Mouse (Mus musculus): ENCODE data around the gene Syncrip. TPM values are rescaled to one million over a fixed set of nuclear protein-coding genes. Genes with fewer than 3 reads are reported as not detected.
"Not testable (repeated sequence)": the region's sequence is repeated elsewhere in the genome, so short reads cannot be mapped to it uniquely, and the experiment has no call there.

Gene Syncrip
- 60.2 and 72.3 TPM in 2 replicates for polyA plus RNA-seq (2015; fragmentation: Nextera tagmentation; extraction: Ambion mirVana)

DNA sequence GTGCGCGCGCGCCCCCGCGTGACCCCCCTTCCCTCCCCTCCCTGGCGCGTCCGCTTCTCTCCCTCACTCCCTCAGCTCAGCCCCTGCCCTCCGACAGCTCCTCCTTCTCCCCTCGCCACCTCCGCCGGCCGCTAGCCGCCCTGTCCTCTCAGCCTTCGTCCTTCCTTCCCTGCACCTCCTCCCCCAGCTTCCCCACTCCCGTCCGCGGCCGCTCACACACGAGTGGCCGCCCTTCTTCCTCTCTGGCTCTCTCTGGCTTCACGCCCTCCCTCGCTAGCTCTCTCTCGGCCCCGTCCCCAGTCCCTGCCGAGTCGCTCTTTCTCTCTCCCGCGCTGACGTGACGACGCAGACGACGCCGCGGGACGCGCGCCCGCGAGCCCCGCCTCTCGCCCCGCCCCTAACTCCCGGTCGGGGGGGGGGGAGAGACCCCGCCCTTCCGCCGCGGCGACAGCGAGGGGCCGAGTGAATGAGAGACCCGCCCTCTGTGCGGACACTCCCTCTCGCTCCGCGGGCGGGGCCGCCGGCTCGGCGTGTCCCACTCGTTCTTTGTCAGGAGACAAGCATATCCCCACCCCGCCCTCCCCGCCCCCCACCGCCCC is at the start of gene Syncrip:
Syncrip (minus strand) TSS at position 345 of the 599 bp plus-strand sequence.
- WGBS, result under 1% methylated on average over 38 of the region's 68 CpGs
- ATAC-seq, result peak; percentile 95
- Histone ChIP-seq H3K27ac (ENCODE audit: low read length) (peak within 1 kb of the TSS; percentile 98), H3K9ac (ENCODE audit: low read depth, low read length) (peak within 1 kb of the TSS; percentile 93), H3K4me2 (ENCODE audit: low read depth, low read length) (peak within 1 kb of the TSS; percentile 68), H3K4me3 (ENCODE audit: low read length) (peak within 1 kb of the TSS; percentile 95)
- H3K4me1 ChIP-seq (ENCODE audit: control insufficient read depth, insufficient read depth, low read length); H3K27me3 ChIP-seq (replicated peaks; ENCODE audit: control insufficient read depth, insufficient read depth, low read length); H3K36me3 ChIP-seq (ENCODE audit: control insufficient read depth, insufficient read depth, low read length); H3K9me3 ChIP-seq (ENCODE audit: control insufficient read depth, low read length): not testable (repeated sequence)

GRCm38 (mm10) chr9:88529979-88530580 is 47.7 kb upstream of the Syncrip start:
- no peak overlapping the region for H3K27ac ChIP-seq (ENCODE audit: low read length)
- H3K9me3 ChIP-seq (ENCODE audit: control insufficient read depth, low read length), result no peaks in the 10 kb centered on the region
- H3K9ac ChIP-seq (ENCODE audit: low read depth, low read length), result no peak overlapping the region
- no peaks in the 10 kb centered on the region for H3K27me3 ChIP-seq (replicated peaks; ENCODE audit: control insufficient read depth, insufficient read depth, low read length)
- H3K4me2 ChIP-seq (ENCODE audit: low read depth, low read length), result no peak overlapping the region
- no peaks in the 10 kb centered on the region for H3K36me3 ChIP-seq (ENCODE audit: control insufficient read depth, insufficient read depth, low read length)
- no peak overlapping the region for H3K4me3 ChIP-seq (ENCODE audit: low read length)
- WGBS, result 57% methylated on average over 5 of the region's 5 CpGs
- no peaks in the 10 kb centered on the region for H3K4me1 ChIP-seq (ENCODE audit: control insufficient read depth, insufficient read depth, low read length)
- peak; percentile 63 for ATAC-seq

GRCm38 (mm10) chr9:88529571-88529970 is 47.2 kb upstream of the Syncrip start:
- H3K4me3 ChIP-seq (ENCODE audit: low read length), result no peak overlapping the region
- H3K27ac ChIP-seq (ENCODE audit: low read length), result no peak overlapping the region
- H3K9ac ChIP-seq (ENCODE audit: low read depth, low read length), result no peak overlapping the region
- H3K36me3 ChIP-seq (ENCODE audit: control insufficient read depth, insufficient read depth, low read length), result no peaks in the 10 kb centered on the region
- H3K4me1 ChIP-seq (ENCODE audit: control insufficient read depth, insufficient read depth, low read length), result no peaks in the 10 kb centered on the region
- 81% methylated on average over 3 of the region's 3 CpGs for WGBS
- no peak overlapping the region for H3K4me2 ChIP-seq (ENCODE audit: low read depth, low read length)
- H3K27me3 ChIP-seq (replicated peaks; ENCODE audit: control insufficient read depth, insufficient read depth, low read length), result no peaks in the 10 kb centered on the region
- H3K9me3 ChIP-seq (ENCODE audit: control insufficient read depth, low read length), result no peaks in the 10 kb centered on the region
- ATAC-seq, result no peak

- H3K27me3 ChIP-seq (replicated peaks; ENCODE audit: control insufficient read depth, insufficient read depth, low read length), result no peaks in the 10 kb centered on the region
- H3K27ac ChIP-seq (ENCODE audit: low read length), result no peak overlapping the region
- no peaks in the 10 kb centered on the region for H3K4me1 ChIP-seq (ENCODE audit: control insufficient read depth, insufficient read depth, low read length)
- no peak overlapping the region for H3K9ac ChIP-seq (ENCODE audit: low read depth, low read length)
- ATAC-seq, result no peak
- H3K4me3 ChIP-seq (ENCODE audit: low read length), result no peak overlapping the region
- no peaks in the 10 kb centered on the region for H3K9me3 ChIP-seq (ENCODE audit: control insufficient read depth, low read length)
- no peaks in the 10 kb centered on the region for H3K36me3 ChIP-seq (ENCODE audit: control insufficient read depth, insufficient read depth, low read length)
- 87% methylated on average over 5 of the region's 5 CpGs for WGBS
- no peak overlapping the region for H3K4me2 ChIP-seq (ENCODE audit: low read depth, low read length)
Observed at GRCm38 (mm10) chr9:88528736-88529135, 46.4 kb upstream of the Syncrip start.

GRCm38 (mm10) chr9:88527956-88528355 is 45.6 kb upstream of the Syncrip start:
- Histone ChIP-seq H3K36me3 (ENCODE audit: control insufficient read depth, insufficient read depth, low read length) (no peaks in the 10 kb centered on the region), H3K4me3 (ENCODE audit: low read length) (no peak overlapping the region), H3K4me1 (ENCODE audit: control insufficient read depth, insufficient read depth, low read length) (no peaks in the 10 kb centered on the region), H3K9ac (ENCODE audit: low read depth, low read length) (no peak overlapping the region), H3K27me3 (replicated peaks; ENCODE audit: control insufficient read depth, insufficient read depth, low read length) (no peaks in the 10 kb centered on the region), H3K9me3 (ENCODE audit: control insufficient read depth, low read length) (no peaks in the 10 kb centered on the region), H3K27ac (ENCODE audit: low read length) (no peak overlapping the region), H3K4me2 (ENCODE audit: low read depth, low read length) (no peak overlapping the region)
- no peak for ATAC-seq
- WGBS, result 79% methylated on average over 4 of the region's 4 CpGs

DNA sequence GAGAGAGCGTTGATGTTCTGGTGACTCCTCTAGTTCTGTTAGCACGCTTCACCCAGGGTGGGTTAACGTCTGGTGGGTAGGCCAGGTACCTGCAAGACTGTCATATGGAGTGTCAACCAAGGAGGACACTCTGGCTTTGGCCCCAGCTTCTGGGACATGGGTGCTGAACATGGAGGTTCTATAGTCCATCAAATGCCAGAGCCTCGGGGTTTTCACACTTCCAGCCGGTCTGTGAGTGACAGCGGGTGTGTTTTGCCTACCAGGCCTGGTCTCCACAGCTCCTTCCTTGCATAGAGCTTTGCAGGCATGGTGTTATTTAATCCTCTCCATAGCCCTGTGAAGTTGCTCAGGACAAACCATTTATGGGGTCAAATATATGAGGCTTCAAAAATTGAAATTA is 43.0 kb upstream of the Syncrip start:
- H3K4me1 ChIP-seq (ENCODE audit: control insufficient read depth, insufficient read depth, low read length), result peaks cover 6% of the 10 kb centered on the region; the same call in 1 of the 2 replicates
- H3K4me2 ChIP-seq (ENCODE audit: low read depth, low read length), result no peak overlapping the region
- WGBS, result 88% methylated on average over 6 of the region's 6 CpGs
- no peak for ATAC-seq
- H3K36me3 ChIP-seq (ENCODE audit: control insufficient read depth, insufficient read depth, low read length), result no peaks in the 10 kb centered on the region
- no peak overlapping the region for H3K4me3 ChIP-seq (ENCODE audit: low read length)
- H3K9ac ChIP-seq (ENCODE audit: low read depth, low read length), result no peak overlapping the region
- H3K9me3 ChIP-seq (ENCODE audit: control insufficient read depth, low read length), result no peaks in the 10 kb centered on the region
- H3K27ac ChIP-seq (ENCODE audit: low read length), result no peak overlapping the region
- H3K27me3 ChIP-seq (replicated peaks; ENCODE audit: control insufficient read depth, insufficient read depth, low read length), result no peaks in the 10 kb centered on the region

- 60% methylated on average over 3 of the region's 3 CpGs for WGBS
Observed at GRCm38 (mm10) chr9:88524796-88525195, 42.4 kb upstream of the Syncrip start.

DNA sequence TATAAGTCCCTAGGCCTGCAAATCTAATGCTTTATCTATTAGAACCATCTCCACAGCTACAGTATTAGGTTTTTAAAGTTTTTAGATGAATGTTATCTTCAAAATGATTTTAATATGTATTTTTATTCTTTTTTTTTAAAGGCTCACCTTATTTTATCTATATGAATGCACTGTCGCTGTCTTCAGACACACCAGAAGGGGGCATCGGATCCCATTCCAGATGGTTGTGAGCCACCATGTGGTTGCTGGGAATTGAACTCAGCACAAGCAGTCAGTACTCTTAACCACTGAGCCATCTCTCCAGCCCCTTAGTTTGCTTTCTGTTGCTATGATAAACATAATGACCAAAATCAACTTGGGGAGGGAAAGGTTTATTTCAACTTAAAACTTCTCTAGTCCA is 42.0 kb upstream of the Syncrip start:
- no peak overlapping the region for H3K27ac ChIP-seq (ENCODE audit: low read length)
- H3K9me3 ChIP-seq (ENCODE audit: control insufficient read depth, low read length), result no peaks in the 10 kb centered on the region
- peaks cover 6% of the 10 kb centered on the region; the same call in 1 of the 2 replicates for H3K4me1 ChIP-seq (ENCODE audit: control insufficient read depth, insufficient read depth, low read length)
- no peak overlapping the region for H3K9ac ChIP-seq (ENCODE audit: low read depth, low read length)
- H3K4me3 ChIP-seq (ENCODE audit: low read length), result no peak overlapping the region
- no peaks in the 10 kb centered on the region for H3K36me3 ChIP-seq (ENCODE audit: control insufficient read depth, insufficient read depth, low read length)
- no peak for ATAC-seq
- no peak overlapping the region for H3K4me2 ChIP-seq (ENCODE audit: low read depth, low read length)
- H3K27me3 ChIP-seq (replicated peaks; ENCODE audit: control insufficient read depth, insufficient read depth, low read length), result no peaks in the 10 kb centered on the region
- 93% methylated on average over 2 of the region's 2 CpGs for WGBS

More at GRCm38 (mm10) chr9:88524796-88525195, 42.4 kb upstream of the Syncrip start:
- Histone ChIP-seq H3K27me3 (replicated peaks; ENCODE audit: control insufficient read depth, insufficient read depth, low read length) (no peaks in the 10 kb centered on the region), H3K4me2 (ENCODE audit: low read depth, low read length) (no peak overlapping the region), H3K4me3 (ENCODE audit: low read length) (no peak overlapping the region), H3K9ac (ENCODE audit: low read depth, low read length) (no peak overlapping the region), H3K36me3 (ENCODE audit: control insufficient read depth, insufficient read depth, low read length) (no peaks in the 10 kb centered on the region), H3K27ac (ENCODE audit: low read length) (no peak overlapping the region), H3K4me1 (ENCODE audit: control insufficient read depth, insufficient read depth, low read length) (peaks cover 6% of the 10 kb centered on the region; the same call in 1 of the 2 replicates), H3K9me3 (ENCODE audit: control insufficient read depth, low read length) (no peaks in the 10 kb centered on the region)
- no peak for ATAC-seq

- H3K36me3 ChIP-seq (ENCODE audit: control insufficient read depth, insufficient read depth, low read length), result no peaks in the 10 kb centered on the region
- peak overlapping the region; percentile 69 for H3K9ac ChIP-seq (ENCODE audit: low read depth, low read length)
- H3K4me2 ChIP-seq (ENCODE audit: low read depth, low read length), result peak overlapping the region; percentile 84
- no peaks in the 10 kb centered on the region for H3K27me3 ChIP-seq (replicated peaks; ENCODE audit: control insufficient read depth, insufficient read depth, low read length)
- H3K4me1 ChIP-seq (ENCODE audit: control insufficient read depth, insufficient read depth, low read length), result peaks cover 6% of the 10 kb centered on the region; the same call in 1 of the 2 replicates
- no peak for ATAC-seq
- WGBS, result under 1% methylated on average over 16 of the region's 16 CpGs
- peak overlapping the region; percentile 81 for H3K4me3 ChIP-seq (ENCODE audit: low read length)
- H3K9me3 ChIP-seq (ENCODE audit: control insufficient read depth, low read length), result no peaks in the 10 kb centered on the region
- H3K27ac ChIP-seq (ENCODE audit: low read length), result peak overlapping the region; percentile 62
Observed at GRCm38 (mm10) chr9:88523335-88523668, 40.9 kb upstream of the Syncrip start.
